Mouse (Mus musculus): ENCODE measurements at regions not wholly inside any gene's neighbourhood (a gene's known extent, or its start where the extent isn't known, plus 50 kb on each side); places are given as distances from the start of the nearest gene placed in this dataset.

DNA sequence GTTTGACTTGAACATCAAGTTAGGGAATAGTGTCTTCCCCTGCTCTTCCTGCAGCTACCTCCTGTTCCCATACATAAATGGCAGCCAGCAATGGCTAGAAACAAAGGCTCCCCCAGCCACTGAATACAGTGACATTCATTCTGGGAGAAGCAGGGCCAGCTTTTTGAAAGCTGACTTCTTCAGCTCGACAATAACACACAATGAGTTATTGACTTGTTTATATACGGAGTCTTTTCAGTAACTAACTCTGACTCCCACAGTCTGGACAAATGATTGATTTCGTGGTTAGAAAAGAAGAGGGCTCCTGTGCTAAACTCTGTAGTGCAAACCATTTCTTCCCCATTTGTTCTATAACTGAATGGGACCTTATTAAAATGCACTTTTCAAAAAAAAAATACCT is 146.4 kb upstream of the Dnajc24 start:
- no peak for TF ChIP-seq CTCF (IDR thresholded peaks at IDR 0.05; ENCODE audit: low read depth, low read length)
- no peak for TF ChIP-seq GATA1 (IDR thresholded peaks at IDR 0.05; ENCODE audit: borderline replicate concordance, low read length)
- TF ChIP-seq POLR2AphosphoS5 (IDR thresholded peaks at IDR 0.05; ENCODE audit: insufficient replicate concordance, low read depth, low read length) = no peak
